Mouse (Mus musculus) myocyte (in vitro differentiated cells): ENCODE data around the gene Slc46a1. TPM values are rescaled to one million over a fixed set of nuclear protein-coding genes. Genes with fewer than 3 reads are reported as not detected.

Experiments
- H3K27me3 ChIP-seq: one replicate; pipeline ENCODE4 v1.6.1; 2011; ENCODE audit not compliant: control insufficient read depth, insufficient read depth, insufficient read length
- H3K36me3 ChIP-seq: one replicate; pipeline ENCODE4 v1.6.1; 2011; ENCODE audit not compliant: control insufficient read depth, insufficient read depth
- H3K4me2 ChIP-seq: one replicate; pipeline ENCODE4 v1.6.1; 2011; ENCODE audit warnings: low read depth, control low read depth
- H3K4me3 ChIP-seq: one replicate; pipeline ENCODE4 v1.5.1; 2011; ENCODE audit warnings: mild to moderate bottlenecking, control low read depth, moderate library complexity
- H3K79me2 ChIP-seq: one replicate; pipeline ENCODE4 v1.6.1; 2011; ENCODE audit not compliant: control insufficient read depth, insufficient read depth
- H3ac ChIP-seq: one replicate; pipeline ENCODE4 v1.6.1; 2011; ENCODE audit not compliant: control insufficient read depth, insufficient read length
- POLR2A ChIP-seq: IDR thresholded peaks from one replicate; pipeline ENCODE4 v1.6.1; 2011; ENCODE audit warnings: low read depth, mild to moderate bottlenecking, control low read depth, moderate library complexity; ENCODE audit not compliant: insufficient read length
- POLR2AphosphoS2 ChIP-seq: IDR thresholded peaks from one replicate; pipeline ENCODE4 v1.6.1; 2011; ENCODE audit warnings: low read depth, control low read depth; ENCODE audit not compliant: insufficient read length
- polyA plus RNA-seq: library from polyadenylated mRNA; unstranded; fragments of >200 nt; fragmentation: generic; extraction: Trizol; gene quantifications from one replicate; pipeline ENCODE4 v1.2.1, GENCODE M21; 2012; ENCODE audit warnings: missing spikeins

Gene Slc46a1
- polyA plus RNA-seq, 1 experiment: 7.5 TPM

GRCm38 (mm10) chr11:78518931-78519330, 53.4 kb downstream of the Slc46a1 start:
- H3ac ChIP-seq: no peak overlapping the region
- H3K4me3 ChIP-seq: no peak overlapping the region
- peaks cover 2% of the 10 kb centered on the region for H3K79me2 ChIP-seq
- TF ChIP-seq POLR2AphosphoS2 (peak; percentile 56), POLR2A (no peak)
- H3K27me3 ChIP-seq: no peaks in the 10 kb centered on the region
- peaks cover 53% of the 10 kb centered on the region for H3K36me3 ChIP-seq
- no peak overlapping the region for H3K4me2 ChIP-seq

Other genes with a start within 250 kb of the Slc46a1 start
- gene Sdf2, start 220.0 kb upstream of the Slc46a1 start, polyA plus RNA-seq: 98.6 TPM
- 42.3 TPM for gene Supt6, start 219.7 kb upstream of the Slc46a1 start, polyA plus RNA-seq
- gene 2610507B11Rik, start 203.9 kb upstream of the Slc46a1 start, polyA plus RNA-seq: 65.8 TPM
- 0.20 TPM for gene BC030499, start 174.9 kb upstream of the Slc46a1 start, polyA plus RNA-seq
- 19.2 TPM for gene Spag5, start 164.2 kb upstream of the Slc46a1 start, polyA plus RNA-seq
- 1.7 TPM for gene Aldoc, start 142.7 kb upstream of the Slc46a1 start, polyA plus RNA-seq
- gene Pigs, start 137.3 kb upstream of the Slc46a1 start, polyA plus RNA-seq: 50.2 TPM
- gene Unc119, start 122.2 kb upstream of the Slc46a1 start, polyA plus RNA-seq: 24.8 TPM
- 0.01 TPM for gene Foxn1, start 79.1 kb upstream of the Slc46a1 start, polyA plus RNA-seq
- gene Slc13a2, start 43.5 kb upstream of the Slc46a1 start, polyA plus RNA-seq: 0.01 TPM
- 0.17 TPM for gene Sarm1, start 32.1 kb downstream of the Slc46a1 start, polyA plus RNA-seq
- not detected for gene Vtn, start 33.4 kb downstream of the Slc46a1 start, polyA plus RNA-seq
- gene Sebox, start 37.8 kb downstream of the Slc46a1 start, polyA plus RNA-seq: not detected
- gene Tmem199, start 46.5 kb downstream of the Slc46a1 start, polyA plus RNA-seq: 35.0 TPM
- 103 TPM for gene Poldip2, start 46.5 kb downstream of the Slc46a1 start, polyA plus RNA-seq
- gene Tnfaip1, start 70.6 kb downstream of the Slc46a1 start, polyA plus RNA-seq: 59.3 TPM
- 53.9 TPM for gene Ift20, start 70.7 kb downstream of the Slc46a1 start, polyA plus RNA-seq
- 125 TPM for gene Tmem97, start 85.1 kb downstream of the Slc46a1 start, polyA plus RNA-seq
- gene Nlk, start 231.7 kb downstream of the Slc46a1 start, polyA plus RNA-seq: 5.0 TPM